Mouse (Mus musculus) lung, postnatal 0 days (tissue): Measurements from ENCODE around the gene Socs7.

Experiments
- CTCF ChIP-seq: IDR thresholded peaks from 2 replicates; pipeline ENCODE4 v1.5.1; 2016; ENCODE audit warnings: antibody characterized with exemption, mild to moderate bottlenecking
- EP300 ChIP-seq: IDR thresholded peaks from 2 replicates; pipeline ENCODE4 v1.6.1; 2016; ENCODE audit warnings: antibody characterized with exemption, mild to moderate bottlenecking, control low read depth

DNA sequence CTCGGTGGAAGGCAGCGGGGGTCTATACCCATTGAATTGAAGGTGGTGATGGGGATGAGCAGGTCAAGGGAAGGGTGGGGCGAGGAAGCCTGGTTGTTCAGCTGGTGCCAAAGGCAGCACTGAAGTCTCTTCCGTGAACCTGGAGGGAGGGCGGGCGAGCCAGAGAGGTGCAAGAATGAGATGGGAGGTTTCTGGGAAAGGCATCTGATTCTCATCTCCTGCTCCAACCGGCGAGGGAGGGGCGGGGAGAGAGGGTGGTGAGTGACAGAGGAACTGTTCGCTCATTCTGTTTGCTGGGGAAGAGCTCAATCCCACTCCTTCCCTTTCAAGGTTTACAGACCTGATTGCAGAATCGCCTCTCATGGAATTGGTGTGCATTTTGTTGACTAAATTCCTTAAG, 31.3 kb downstream of the Socs7 start:
- TF ChIP-seq CTCF (no peak), EP300 (no peak)
